Mouse (Mus musculus) embryonic facial prominence, embryonic 13.5 days (tissue): ENCODE measurements at regions not wholly inside any gene's neighbourhood (a gene's known extent, or its start where the extent isn't known, plus 50 kb on each side); places are given as distances from the start of the nearest gene placed in this dataset.
A peak's percentile ranks its signal among the peaks of the same experiment; 100 is the strongest.
"Not testable (repeated sequence)": the region's sequence is repeated elsewhere in the genome, so short reads cannot be mapped to it uniquely, and the experiment has no call there.

Experiments used
- ATAC-seq: fragments of 200-750 bp; cut with Nextera tagmentation; 2 replicates; pipeline ENCODE4 v1.8.0; 2017; ENCODE audit warnings: low read depth; ENCODE audit not compliant: insufficient number of reproducible peaks, insufficient read depth, low FRiP score, low TSS enrichment
- H3K27ac ChIP-seq: fragments of 300-500 bp; sonication (generic); 2 replicates; pipeline ENCODE4 v1.5.1; 2015; ENCODE audit warnings: moderate library complexity, mild to moderate bottlenecking, inconsistent platforms
- H3K27me3 ChIP-seq: fragments of 300-500 bp; sonication (generic); 2 replicates; pipeline ENCODE4 v1.6.1; 2015; ENCODE audit warnings: mild to moderate bottlenecking, inconsistent platforms
- H3K36me3 ChIP-seq: fragments of 300-500 bp; sonication (generic); 2 replicates; pipeline ENCODE4 v1.6.1; 2015; ENCODE audit warnings: mild to moderate bottlenecking, inconsistent platforms
- H3K4me1 ChIP-seq: fragments of 300-500 bp; sonication (generic); 2 replicates; pipeline ENCODE4 v1.6.1; 2015; ENCODE audit warnings: inconsistent platforms
- H3K4me2 ChIP-seq: fragments of 300-500 bp; sonication (generic); 2 replicates; pipeline ENCODE4 v1.6.1; 2015; ENCODE audit warnings: moderate library complexity, mild to moderate bottlenecking, inconsistent platforms
- H3K4me3 ChIP-seq: fragments of 300-500 bp; sonication (generic); 2 replicates; pipeline ENCODE4 v1.5.1; 2015; ENCODE audit warnings: mild to moderate bottlenecking, inconsistent platforms
- H3K9ac ChIP-seq: fragments of 300-500 bp; sonication (generic); 2 replicates; pipeline ENCODE4 v1.6.1; 2015; ENCODE audit warnings: mild to moderate bottlenecking, inconsistent platforms
- H3K9me3 ChIP-seq: fragments of 300-500 bp; sonication (generic); 2 replicates; pipeline ENCODE4 v1.6.1; 2016; ENCODE audit warnings: inconsistent platforms
- WGBS: fragments of 180-500 bp; shearing (Covaris S2); methylation state at CpG from one replicate; pipeline ENCODE4 v1.1.7; 2015; ENCODE audit warnings: mixed read lengths; 5-methylcytosine and 5-hydroxymethylcytosine counted together

DNA sequence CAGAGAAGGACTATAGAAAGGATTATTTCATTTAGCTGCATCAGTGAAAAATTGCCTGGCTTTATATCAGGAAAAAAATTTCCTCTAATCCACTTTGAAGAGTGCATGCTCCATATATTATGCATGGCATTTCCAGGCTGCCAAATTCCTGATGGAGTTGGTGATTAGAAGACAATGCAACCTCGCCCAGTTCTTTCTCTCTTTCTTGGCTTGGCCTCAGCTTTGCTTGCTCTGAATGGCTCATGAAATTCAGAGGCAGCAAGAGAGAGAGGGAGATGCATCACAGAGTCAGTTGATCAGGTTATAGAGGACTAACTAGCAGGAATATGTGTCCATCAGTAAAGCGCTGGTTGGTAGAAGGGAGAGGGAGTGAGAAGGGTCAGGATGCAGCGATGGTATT, 335.6 kb upstream of the Igfbp7 start:
- no peak overlapping the region for H3K27ac ChIP-seq
- H3K4me1 ChIP-seq: no peaks in the 10 kb centered on the region
- no peak overlapping the region for H3K4me3 ChIP-seq
- H3K27me3 ChIP-seq: no peaks in the 10 kb centered on the region
- H3K36me3 ChIP-seq: no peaks in the 10 kb centered on the region
- ATAC-seq: no peak
- WGBS: 75% methylated on average over 3 of the region's 3 CpGs
- H3K9ac ChIP-seq: no peak overlapping the region
- H3K4me2 ChIP-seq: no peak overlapping the region
- H3K9me3 ChIP-seq: no peaks in the 10 kb centered on the region

DNA sequence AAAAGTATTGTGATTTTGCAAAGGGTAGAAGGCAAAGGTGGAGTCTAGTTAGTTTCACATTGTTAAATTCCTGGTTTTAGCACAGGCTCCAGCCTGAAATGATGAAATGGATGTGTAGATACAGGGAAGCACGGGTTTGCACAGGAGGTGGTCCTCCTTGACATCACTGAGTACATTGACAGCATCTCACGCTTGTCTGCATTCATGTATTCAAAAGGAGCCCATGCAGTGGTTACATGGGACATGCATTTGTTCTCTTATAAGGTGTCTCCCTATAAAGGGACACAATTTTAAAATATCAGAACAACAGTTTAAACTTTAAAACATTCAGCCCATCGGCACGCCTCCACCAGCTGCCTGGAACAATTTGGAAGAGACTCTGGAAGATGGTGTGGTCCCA, 322.4 kb upstream of the Igfbp7 start:
- not testable (repeated sequence) for H3K27ac ChIP-seq, H3K27me3 ChIP-seq, H3K9ac ChIP-seq, H3K9me3 ChIP-seq, H3K4me3 ChIP-seq, H3K36me3 ChIP-seq, H3K4me2 ChIP-seq, H3K4me1 ChIP-seq, ATAC-seq
- 77% methylated on average over 4 of the region's 4 CpGs for WGBS

DNA sequence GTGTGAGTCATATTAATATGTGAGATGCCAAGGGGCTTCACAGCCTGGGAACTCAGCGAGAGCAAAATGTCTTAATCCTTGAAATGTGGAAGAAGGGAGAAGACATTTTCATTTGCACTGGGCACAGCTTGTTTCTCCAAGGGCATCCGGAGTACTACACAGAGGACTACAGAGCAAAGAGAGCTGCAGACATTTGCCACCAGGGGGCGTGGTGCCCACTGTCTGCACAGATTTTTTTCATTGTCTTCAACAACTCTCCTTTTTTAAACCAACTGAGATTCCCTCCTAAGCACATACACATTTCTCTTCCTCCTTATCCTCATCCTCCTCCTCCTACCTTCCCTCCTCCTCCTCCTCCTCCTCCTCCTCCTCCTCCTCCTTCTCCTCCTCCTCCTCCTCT, 273.8 kb upstream of the Igfbp7 start:
- Histone ChIP-seq H3K27me3 (no peaks in the 10 kb centered on the region), H3K4me2 (no peak overlapping the region), H3K4me1 (no peaks in the 10 kb centered on the region), H3K9ac (no peak overlapping the region), H3K9me3 (no peaks in the 10 kb centered on the region), H3K27ac (no peak overlapping the region), H3K36me3 (no peaks in the 10 kb centered on the region), H3K4me3 (no peak overlapping the region)
- ATAC-seq: no peak
- 69% methylated on average over 3 of the region's 3 CpGs for WGBS

DNA sequence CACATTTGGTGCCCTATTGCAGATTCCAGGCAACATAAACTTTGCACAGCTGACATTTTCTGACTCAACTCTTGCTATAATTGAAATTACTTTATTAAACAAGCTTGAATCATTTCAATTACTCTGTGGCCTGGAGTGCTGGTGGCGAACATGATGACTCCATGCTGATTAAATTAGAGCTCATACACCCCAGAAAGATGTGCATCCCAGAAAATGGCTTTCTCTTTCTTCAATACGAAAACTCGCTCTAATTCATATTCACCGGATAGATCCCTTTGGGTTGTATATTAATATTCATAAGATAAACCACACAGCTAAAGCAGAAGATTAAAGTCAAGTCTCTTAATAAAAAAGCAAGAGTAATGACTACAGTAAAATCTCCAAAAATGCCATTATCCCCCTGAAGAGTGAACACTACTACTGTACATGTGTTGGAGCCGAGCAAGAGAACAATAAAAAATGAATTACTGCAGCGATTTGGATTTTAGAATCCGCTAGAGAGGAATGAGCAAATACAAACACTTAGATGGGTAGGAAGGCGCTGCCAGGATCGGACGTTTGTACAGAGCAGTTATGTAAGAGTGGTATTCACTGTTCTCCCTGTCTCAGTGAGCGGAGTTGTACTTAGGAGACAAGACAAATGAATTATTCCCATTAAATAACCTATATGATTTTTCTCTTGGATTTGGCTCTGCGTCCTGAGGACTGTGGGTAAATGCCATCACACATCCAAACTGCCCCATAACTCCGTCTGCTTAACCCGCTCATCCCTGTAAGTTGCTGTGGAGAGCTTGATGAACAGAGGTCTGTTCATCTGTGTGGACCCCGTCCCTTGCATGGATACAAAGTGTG, 264.5 kb upstream of the Igfbp7 start:
- no peak overlapping the region for H3K27ac ChIP-seq
- no peak overlapping the region for H3K9ac ChIP-seq
- H3K4me1 ChIP-seq: no peaks in the 10 kb centered on the region
- no peak overlapping the region for H3K4me3 ChIP-seq
- 82% methylated on average over 15 of the region's 15 CpGs for WGBS
- no peaks in the 10 kb centered on the region for H3K27me3 ChIP-seq
- no peak for ATAC-seq
- H3K4me2 ChIP-seq: no peak overlapping the region
- no peaks in the 10 kb centered on the region for H3K36me3 ChIP-seq
- no peaks in the 10 kb centered on the region for H3K9me3 ChIP-seq

DNA sequence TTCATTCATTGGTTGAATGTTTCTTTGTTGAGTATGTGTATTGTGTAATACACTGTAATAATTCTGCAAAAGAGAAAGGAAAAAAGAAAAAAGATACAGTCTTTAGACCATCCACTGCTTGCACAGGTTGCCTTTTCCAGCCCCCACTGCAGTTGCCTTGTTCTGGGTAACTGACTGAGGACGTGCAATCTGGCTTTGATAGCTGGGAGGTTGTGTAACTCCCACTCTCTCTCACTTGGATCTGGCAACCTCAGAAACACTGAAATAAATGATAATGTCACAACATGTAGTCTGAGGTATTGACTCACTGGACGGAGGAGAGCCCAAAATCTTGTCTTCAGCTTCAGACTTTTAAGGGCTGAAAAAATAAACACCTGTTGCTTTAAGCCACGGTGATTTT, 255.3 kb upstream of the Igfbp7 start:
- no peak overlapping the region for H3K4me2 ChIP-seq
- WGBS: 81% methylated on average over 3 of the region's 3 CpGs
- H3K9me3 ChIP-seq: no peaks in the 10 kb centered on the region
- no peaks in the 10 kb centered on the region for H3K27me3 ChIP-seq
- no peak overlapping the region for H3K4me3 ChIP-seq
- no peak overlapping the region for H3K9ac ChIP-seq
- H3K36me3 ChIP-seq: no peaks in the 10 kb centered on the region
- no peaks in the 10 kb centered on the region for H3K4me1 ChIP-seq
- H3K27ac ChIP-seq: no peak overlapping the region
- no peak for ATAC-seq

DNA sequence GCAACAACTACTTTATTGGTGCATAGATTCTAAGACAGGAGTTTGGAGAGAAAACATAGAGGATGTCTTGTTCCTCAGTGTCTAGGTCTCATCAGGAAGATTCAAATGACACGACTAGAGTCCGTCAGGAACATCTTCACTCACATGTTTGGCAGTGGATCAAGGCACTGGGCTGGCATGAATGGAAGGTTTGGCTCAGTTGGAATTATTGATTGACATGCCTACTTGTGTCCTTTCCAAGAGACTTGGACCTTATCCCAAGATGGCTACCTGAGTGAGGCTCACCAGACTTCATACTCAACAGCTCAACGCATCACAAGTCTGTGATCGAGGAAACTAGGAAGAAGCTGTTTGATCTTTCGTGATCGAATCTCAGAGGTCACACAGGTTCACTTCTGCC, 251.2 kb upstream of the Igfbp7 start:
- 90% methylated on average over 6 of the region's 6 CpGs for WGBS

DNA sequence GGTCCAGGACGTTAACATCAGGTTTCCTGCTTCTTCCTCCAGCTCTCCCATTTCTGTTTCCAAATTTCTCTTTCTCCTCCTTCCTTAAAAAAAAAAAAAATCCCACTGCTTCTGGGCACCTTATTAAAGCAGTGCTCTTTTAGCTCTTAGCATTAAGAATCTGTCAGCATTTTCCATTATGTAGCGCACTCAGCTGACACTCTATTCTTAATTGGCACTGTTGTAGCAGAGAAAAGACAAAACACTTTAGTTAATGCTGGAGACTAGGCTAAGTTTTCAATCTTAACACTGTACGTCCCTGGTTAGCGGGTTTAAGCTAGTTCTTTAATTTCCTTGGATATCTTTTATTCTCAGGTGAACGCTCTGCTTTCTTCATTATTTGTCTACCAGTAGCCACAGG, 236.8 kb upstream of the Igfbp7 start:
- WGBS: 87% methylated on average over 5 of the region's 5 CpGs
- no peaks in the 10 kb centered on the region for H3K36me3 ChIP-seq
- H3K9ac ChIP-seq: no peak overlapping the region
- H3K4me3 ChIP-seq: no peak overlapping the region
- H3K27me3 ChIP-seq: no peaks in the 10 kb centered on the region
- no peaks in the 10 kb centered on the region for H3K9me3 ChIP-seq
- no peak overlapping the region for H3K4me2 ChIP-seq
- ATAC-seq: no peak
- H3K4me1 ChIP-seq: no peaks in the 10 kb centered on the region
- no peak overlapping the region for H3K27ac ChIP-seq

More for the DNA sequence above, 251.2 kb upstream of the Igfbp7 start:
- Histone ChIP-seq H3K27me3 (no peaks in the 10 kb centered on the region), H3K9me3 (no peaks in the 10 kb centered on the region), H3K4me2 (no peak overlapping the region), H3K4me3 (no peak overlapping the region), H3K4me1 (no peaks in the 10 kb centered on the region), H3K36me3 (no peaks in the 10 kb centered on the region), H3K27ac (no peak overlapping the region), H3K9ac (no peak overlapping the region)
- ATAC-seq: no peak

DNA sequence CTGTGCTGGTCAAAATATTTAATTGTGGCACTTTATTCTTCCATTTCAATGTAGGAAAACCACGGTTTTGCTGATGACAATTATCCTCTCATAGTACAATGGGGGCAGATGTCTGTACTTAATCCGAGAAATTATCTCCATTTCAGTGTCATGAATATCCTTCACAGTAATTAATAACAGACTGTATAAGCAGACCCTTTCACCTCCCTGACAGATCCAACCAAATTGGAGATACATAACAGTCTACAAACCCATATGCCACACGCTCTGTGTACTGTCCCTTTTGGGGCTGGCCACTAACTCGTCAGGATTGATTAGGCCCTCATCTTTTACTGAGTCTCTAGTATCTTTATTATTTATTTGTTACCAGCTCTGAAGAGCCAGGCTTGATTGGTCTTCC, 212.6 kb upstream of the Igfbp7 start:
- WGBS: 44% methylated on average over 4 of the region's 4 CpGs
- Histone ChIP-seq H3K27me3 (no peaks in the 10 kb centered on the region), H3K27ac (no peak overlapping the region), H3K4me3 (no peak overlapping the region), H3K4me1 (no peaks in the 10 kb centered on the region; the same call in 1 of the 2 replicates), H3K4me2 (no peak overlapping the region), H3K36me3 (no peaks in the 10 kb centered on the region), H3K9ac (no peak overlapping the region), H3K9me3 (no peaks in the 10 kb centered on the region)
- no peak for ATAC-seq

DNA sequence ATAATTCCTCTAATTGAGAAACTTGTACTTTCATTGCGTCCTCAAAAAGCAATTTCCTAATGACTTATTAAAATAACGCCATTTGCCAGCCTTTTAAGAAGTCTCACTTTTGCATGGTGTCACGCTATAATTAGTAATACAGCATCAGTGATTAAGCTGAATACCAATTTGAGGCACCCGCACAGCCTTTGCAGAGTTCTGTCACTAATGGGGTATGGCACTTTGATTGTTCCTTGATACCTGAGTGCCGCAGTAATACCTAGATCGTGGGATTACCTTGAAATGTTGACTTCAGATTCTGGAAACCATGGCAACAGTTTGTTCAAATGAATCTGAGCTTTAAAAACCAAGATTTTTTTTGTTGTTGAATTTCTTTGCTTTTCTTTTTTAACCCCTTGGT, 202.7 kb upstream of the Igfbp7 start:
- no peak for ATAC-seq
- H3K4me3 ChIP-seq: no peak overlapping the region
- H3K4me2 ChIP-seq: no peak overlapping the region
- no peaks in the 10 kb centered on the region for H3K27me3 ChIP-seq
- no peaks in the 10 kb centered on the region for H3K4me1 ChIP-seq
- no peak overlapping the region for H3K27ac ChIP-seq
- no peak overlapping the region for H3K9ac ChIP-seq
- WGBS: 80% methylated on average over 6 of the region's 6 CpGs
- H3K9me3 ChIP-seq: peaks cover 3% of the 10 kb centered on the region; the same call in 1 of the 2 replicates
- no peaks in the 10 kb centered on the region for H3K36me3 ChIP-seq

DNA sequence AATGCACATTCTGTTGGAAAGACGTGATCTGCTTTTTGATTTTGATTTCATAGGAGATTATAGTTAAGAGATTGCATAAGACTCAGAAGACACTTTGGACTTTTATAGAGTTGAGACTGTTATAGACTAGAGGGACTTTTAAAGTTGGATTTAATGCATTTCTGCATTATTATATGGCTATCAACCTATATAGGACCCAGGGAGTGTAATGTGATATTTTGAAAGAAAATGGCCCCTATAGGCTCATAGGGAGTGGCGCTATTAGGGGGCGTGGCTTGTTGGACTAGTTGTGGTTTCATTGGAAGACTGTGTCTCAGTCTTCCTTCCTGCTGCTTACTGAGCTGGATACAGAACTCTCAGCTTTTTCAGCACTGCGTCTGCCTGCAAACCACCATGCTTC, 186.9 kb upstream of the Igfbp7 start:
- no peak overlapping the region for H3K9ac ChIP-seq
- H3K27me3 ChIP-seq: no peaks in the 10 kb centered on the region
- no peaks in the 10 kb centered on the region for H3K36me3 ChIP-seq
- ATAC-seq: no peak
- H3K4me2 ChIP-seq: no peak overlapping the region
- H3K4me3 ChIP-seq: no peak overlapping the region
- H3K4me1 ChIP-seq: no peaks in the 10 kb centered on the region
- no peaks in the 10 kb centered on the region for H3K9me3 ChIP-seq
- WGBS: 86% methylated on average over 4 of the region's 4 CpGs
- no peak overlapping the region for H3K27ac ChIP-seq

DNA sequence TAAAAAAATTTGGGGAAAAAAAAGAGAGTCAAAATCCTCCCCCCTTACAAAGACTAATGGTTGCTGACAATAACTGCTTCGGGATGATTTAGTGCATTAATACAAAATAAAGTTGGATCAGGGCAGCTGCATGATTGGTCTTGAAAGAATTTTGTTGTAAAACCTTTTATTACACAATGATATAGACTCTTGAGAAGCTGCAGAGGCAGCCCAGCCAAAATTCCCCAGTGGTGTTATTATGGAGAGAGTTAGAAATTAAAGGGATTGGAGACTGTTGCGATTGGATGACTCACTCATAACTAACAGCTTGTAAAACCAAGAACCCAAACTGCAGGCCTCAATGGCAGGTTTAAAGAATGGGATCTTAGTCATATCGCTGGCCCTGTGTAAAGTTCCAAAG, 181.4 kb upstream of the Igfbp7 start:
- H3K4me2 ChIP-seq: no peak overlapping the region
- no peak overlapping the region for H3K4me3 ChIP-seq
- no peaks in the 10 kb centered on the region for H3K36me3 ChIP-seq
- H3K9ac ChIP-seq: no peak overlapping the region
- no peaks in the 10 kb centered on the region for H3K27me3 ChIP-seq
- no peak for ATAC-seq
- H3K9me3 ChIP-seq: no peaks in the 10 kb centered on the region
- no peaks in the 10 kb centered on the region for H3K4me1 ChIP-seq
- H3K27ac ChIP-seq: no peak overlapping the region
- 89% methylated on average over 3 of the region's 3 CpGs for WGBS

DNA sequence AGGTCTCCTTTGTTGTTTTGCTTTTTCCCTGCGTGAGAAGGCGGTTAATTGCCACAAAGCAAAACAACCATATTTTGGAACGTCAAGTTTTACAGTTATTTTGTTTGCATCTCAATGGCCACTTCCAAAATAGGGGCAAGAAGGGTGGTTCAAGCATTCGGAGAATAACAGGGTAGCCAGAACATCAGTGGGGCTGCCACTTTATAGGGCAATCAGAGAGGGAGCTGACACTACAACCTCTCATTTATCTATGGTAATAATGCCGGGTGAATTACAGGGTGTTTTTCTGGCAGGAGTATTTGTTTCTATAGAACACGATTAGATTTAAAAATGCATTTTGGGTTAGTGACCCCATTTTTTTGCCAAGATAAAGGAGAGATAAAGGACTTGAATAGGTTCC, 173.9 kb upstream of the Igfbp7 start:
- 0 out of 2 replicates have a peak overlapping the region, but pooled peaks have one; percentile 27 for H3K9ac ChIP-seq
- peaks cover 21% of the 10 kb centered on the region for H3K4me1 ChIP-seq
- H3K27me3 ChIP-seq: no peaks in the 10 kb centered on the region
- H3K9me3 ChIP-seq: no peaks in the 10 kb centered on the region
- ATAC-seq: no peak
- H3K4me2 ChIP-seq: peak overlapping the region; percentile 46
- no peaks in the 10 kb centered on the region for H3K36me3 ChIP-seq
- peak overlapping the region; percentile 33; the same call in 1 of the 2 replicates for H3K27ac ChIP-seq
- H3K4me3 ChIP-seq: no peak overlapping the region
- WGBS: 46% methylated on average over 6 of the region's 6 CpGs
